ENCODE assay signal across 8 mouse cellular contexts in the genomic region with DNA sequence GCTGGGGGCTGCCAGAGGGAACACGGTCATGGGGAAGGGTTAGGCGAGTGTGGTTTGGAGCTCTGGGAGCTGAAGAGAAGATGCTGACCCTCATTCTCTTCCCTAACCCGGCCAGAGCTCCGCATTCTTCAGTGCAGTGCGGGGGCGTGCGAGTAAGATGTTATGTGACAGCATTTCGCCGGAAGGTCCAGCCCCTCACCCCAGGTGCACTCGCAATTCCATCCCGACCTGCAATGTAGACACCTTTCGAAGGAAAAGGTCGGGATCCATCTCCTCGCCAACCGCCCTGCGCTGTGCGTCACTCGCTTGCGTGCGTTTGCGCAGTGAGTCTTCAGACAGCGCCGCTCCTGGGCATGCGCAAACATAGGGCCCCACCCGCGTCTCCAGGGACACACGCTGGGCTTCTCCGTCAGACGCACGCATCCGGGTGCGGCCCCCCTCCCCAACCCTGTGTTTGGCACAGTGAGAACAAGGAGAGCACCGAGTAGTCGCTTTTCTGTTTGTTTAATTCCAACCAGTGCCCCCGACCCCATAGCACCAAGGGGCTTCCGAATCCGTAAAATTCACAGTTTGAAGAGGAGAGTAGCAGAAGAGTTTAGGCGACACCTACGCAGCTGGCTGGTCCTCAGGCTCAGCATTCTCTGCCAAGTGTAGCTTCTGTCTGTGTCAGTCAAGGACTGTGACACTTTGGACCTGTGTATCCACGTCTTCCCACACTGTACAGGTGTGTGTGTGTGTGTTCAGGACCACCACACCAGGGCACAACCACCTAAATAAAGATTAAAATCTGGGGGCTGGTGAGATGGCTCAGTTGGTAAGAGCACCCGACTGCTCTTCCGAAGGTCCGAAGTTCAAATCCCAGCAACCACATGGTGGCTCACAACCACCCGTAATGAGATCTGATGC. TPM values are rescaled to one million over a fixed set of nuclear protein-coding genes. Genes with fewer than 3 reads are reported as not detected.
DNase-seq lines count a peak whose midpoint lies in the region; ATAC-seq lines count a peak whose summit lies in the region.

Gene Iqcc (minus strand): TSS at position 314 of the 906 bp plus-strand sequence.

- peaks cover 46% of the 10 kb centered on the region for H3K4me1 ChIP-seq in hindbrain, embryonic 13.5 days (replicated peaks)

- peak; percentile 98 for DNase-seq in NIH3T3 (ENCODE audit: low read depth)
- peak; percentile 97 to 98 for DNase-seq in cerebellum, postnatal 10 days
- peak; percentile 94 to 95 for DNase-seq in frontal cortex, postnatal 14 days (ENCODE audit: low spot score in 2 of 2)
- peak; percentile 95 to 97 for DNase-seq in layer of hippocampus, postnatal 36 days
- DNase-seq in lung, postnatal 36 days = peak; percentile 98
- DNase-seq in retina, postnatal 1 day = peak; percentile 95
- DNase-seq in urinary bladder, adult 18-20 months (ENCODE audit: low spot score in 2 of 2) = peak; percentile 85 to 95

- no peaks in the 10 kb centered on the region for H3K27me3 ChIP-seq in hindbrain, embryonic 13.5 days

- peak within 1 kb of the TSS; percentile 96 for H3K9ac ChIP-seq in hindbrain, embryonic 13.5 days

- peak within 1 kb of the TSS; percentile 66 for H3K4me3 ChIP-seq in hindbrain, embryonic 13.5 days

- 6% methylated on average over 44 of the region's 44 CpGs for WGBS in hindbrain, embryonic 13.5 days

- peaks cover 25% of the 10 kb centered on the region for H3K36me3 ChIP-seq in hindbrain, embryonic 13.5 days

- peak within 1 kb of the TSS; percentile 95 for H3K27ac ChIP-seq in hindbrain, embryonic 13.5 days

- H3K9me3 ChIP-seq in hindbrain, embryonic 13.5 days = no peaks in the 10 kb centered on the region

- peak; percentile 89 for ATAC-seq in hindbrain, embryonic 13.5 days (ENCODE audit: low FRiP score)

- H3K4me2 ChIP-seq in hindbrain, embryonic 13.5 days = peak within 1 kb of the TSS; percentile 88

RNA-seq across cellular contexts. Expression of gene Iqcc, which starts in this region (rescaled TPM):
- 30.0 and 37.8 TPM in 2 replicates for polyA plus RNA-seq in hindbrain, embryonic 13.5 days (2015; fragmentation: Nextera tagmentation; extraction: Ambion mirVana)
- total RNA-seq in layer of hippocampus, postnatal 36 days (2021) = 10 to 100 TPM; 35.3 to 40.6 TPM

Comparison
In these comparisons a context has a peak if more than half of its experiments do, and no peak if none do; other contexts are left out.
1. Peak in every context shown above with its lines: DNase-seq, ATAC-seq, H3K4me3 ChIP-seq and H3K27ac ChIP-seq.